Comparison of ENCODE assay signal across 43 mouse cellular contexts in the genomic region with DNA sequence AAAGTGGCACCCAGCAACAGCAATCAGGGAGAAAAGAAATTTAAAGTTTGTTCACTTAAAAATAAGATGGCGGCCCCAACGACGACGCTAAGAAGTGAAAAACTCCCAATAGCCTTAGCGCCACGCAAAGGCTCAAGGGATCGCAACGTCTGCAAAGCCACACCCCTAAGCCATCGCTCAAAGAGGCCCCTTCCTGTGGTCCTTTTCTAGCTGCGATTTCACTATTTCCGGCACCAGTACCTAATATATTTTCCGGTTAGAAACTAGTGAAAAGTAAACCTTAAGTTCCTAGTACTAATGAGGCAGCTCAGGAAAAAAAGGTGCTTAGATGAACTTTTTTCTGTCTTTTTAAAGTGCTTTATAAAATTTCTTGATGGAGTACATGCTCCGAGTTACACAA. TPM values are rescaled to one million over a fixed set of nuclear protein-coding genes. Genes with fewer than 3 reads are reported as not detected.
"Had no signal": no experiment of that assay in that cellular context is flagged by ENCODE, and none has a peak within 500 bp of the region (broad histone marks: within the 10 kb centered on the region; RNA-seq: fewer than 3 reads in every experiment).

A gene (minus strand): TSS at position 101 of the 400 bp plus-strand sequence.

- DNase-seq: heart, postnatal 10 days; heart, postnatal 14 days; heart, postnatal 36 days; heart, postnatal 4 days; kidney, adult 11 months; kidney, adult 18-20 months; kidney, adult 2 months; kidney, adult 8-10 months; kidney, adult 9 months; kidney, postnatal 10 days; kidney, postnatal 14 days; kidney, postnatal 25 days; kidney, postnatal 36 days; kidney, postnatal 4 days; layer of hippocampus, adult 9-11 months; layer of hippocampus, postnatal 36 days had no signal

- H3K36me3 ChIP-seq: heart, embryonic 10.5 days; heart, embryonic 12.5 days; heart, embryonic 13.5 days; heart, embryonic 15.5 days; hindbrain, embryonic 10.5 days; hindbrain, embryonic 12.5 days; hindbrain, embryonic 13.5 days; hindbrain, embryonic 15.5 days; intestine, embryonic 15.5 days; kidney, embryonic 15.5 days had no signal

- H3K27me3 ChIP-seq: heart, embryonic 12.5 days; heart, embryonic 13.5 days; heart, embryonic 15.5 days; hindbrain, embryonic 12.5 days; hindbrain, embryonic 13.5 days; hindbrain, embryonic 15.5 days; intestine, embryonic 15.5 days; kidney, embryonic 15.5 days had no signal

- H3K4me3 ChIP-seq: heart, embryonic 10.5 days; heart, embryonic 12.5 days; heart, embryonic 13.5 days; heart, embryonic 15.5 days; hindbrain, embryonic 10.5 days; hindbrain, embryonic 12.5 days; hindbrain, embryonic 13.5 days; hindbrain, embryonic 15.5 days; intestine, embryonic 15.5 days; kidney, embryonic 15.5 days; layer of hippocampus, adult 2 months had no signal

- H3K27ac ChIP-seq: heart, embryonic 10.5 days; heart, embryonic 13.5 days; heart, embryonic 15.5 days; hindbrain, embryonic 10.5 days; hindbrain, embryonic 12.5 days; hindbrain, embryonic 13.5 days; hindbrain, embryonic 14.5 days; hindbrain, embryonic 15.5 days; hindbrain, postnatal 0 days; intestine, embryonic 15.5 days; kidney, embryonic 15.5 days; kidney, postnatal 0 days; layer of hippocampus, adult 2 months had no signal

- H3K4me1 ChIP-seq: heart, embryonic 10.5 days; heart, embryonic 12.5 days; heart, embryonic 13.5 days; heart, embryonic 15.5 days; hindbrain, embryonic 10.5 days; hindbrain, embryonic 12.5 days; hindbrain, embryonic 13.5 days; hindbrain, embryonic 15.5 days; intestine, embryonic 15.5 days; kidney, embryonic 15.5 days had no signal

RNA-seq across cellular contexts. Expression of the gene that starts here (rescaled TPM):
- polyA plus RNA-seq: heart, embryonic 10.5 days; heart, embryonic 11.5 days; heart, embryonic 12.5 days; heart, embryonic 13.5 days; heart, embryonic 14.5 days; heart, embryonic 15.5 days; heart, embryonic 16.5 days; heart, postnatal 0 days; hindbrain, embryonic 10.5 days; hindbrain, embryonic 11.5 days; hindbrain, embryonic 12.5 days; hindbrain, embryonic 13.5 days; hindbrain, embryonic 14.5 days; hindbrain, embryonic 15.5 days; hindbrain, embryonic 16.5 days; hindbrain, postnatal 0 days; inflammation-experienced regulatory T-cells, adult 6 months; intestine, embryonic 14.5 days; intestine, embryonic 15.5 days; intestine, embryonic 16.5 days; intestine, postnatal 0 days; kidney, adult 2 months; kidney, embryonic 14.5 days; kidney, embryonic 15.5 days; kidney, embryonic 16.5 days; kidney, postnatal 0 days; large intestine, adult 2 months had no signal
